Mouse (Mus musculus) liver, embryonic 14.5 days (tissue): Measurements from ENCODE around the gene Prpf3.

Experiments used
- CTCF ChIP-seq: IDR thresholded peaks from 2 replicates; pipeline ENCODE4 v1.5.1; 2016; ENCODE audit warnings: antibody characterized with exemption, low read depth, control low read depth
- EP300 ChIP-seq: IDR thresholded peaks from 2 replicates; pipeline ENCODE4 v1.6.1; 2016; ENCODE audit warnings: antibody characterized with exemption, low read depth

DNA sequence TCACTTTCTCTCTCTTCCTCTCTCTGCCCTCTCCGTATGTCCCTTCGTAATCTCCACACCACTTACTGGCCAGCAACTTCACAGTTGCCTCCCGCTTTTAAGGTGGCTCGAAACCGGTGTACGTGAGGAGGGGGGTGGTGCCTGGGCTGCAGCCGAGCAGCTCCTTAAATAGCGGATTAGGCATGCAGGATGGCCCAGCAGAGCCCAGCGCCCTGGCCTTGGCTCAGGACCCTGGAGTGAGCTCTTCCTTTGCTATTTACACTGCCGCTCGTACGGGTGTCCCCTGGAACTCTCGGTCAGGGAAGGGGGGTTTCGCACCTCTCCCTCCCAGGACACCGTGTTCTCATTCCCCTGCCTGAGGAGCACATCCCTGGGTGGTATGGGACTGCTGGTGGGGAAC is 48.9 kb upstream of the Prpf3 start, which contains the start of gene Car14:
- TF ChIP-seq CTCF = no peak
- no peak for TF ChIP-seq EP300
